Mouse (Mus musculus) thymus, adult 2 months (tissue): ENCODE measurements around the gene Rin1.
A peak's percentile ranks its signal among the peaks of the same experiment; 100 is the strongest.

Experiments
- CTCF ChIP-seq: fragments of 200-500 bp; IDR thresholded peaks from 2 replicates; pipeline ENCODE4 v1.5.1; 2012; ENCODE audit warnings: mild to moderate bottlenecking, control low read depth, low read length, moderate library complexity, borderline replicate concordance; ENCODE audit not compliant: control insufficient read depth, poor library complexity, insufficient read depth; ENCODE audit errors: extremely low read depth
- POLR2A ChIP-seq: fragments of 200-500 bp; IDR thresholded peaks from 2 replicates; pipeline ENCODE4 v1.6.1; 2012; ENCODE audit warnings: mild to moderate bottlenecking, low read length, control low read depth, moderate library complexity; ENCODE audit not compliant: control insufficient read depth, poor library complexity, insufficient read depth; ENCODE audit errors: extremely low read depth

GRCm38 (mm10) chr19:5087884-5088728, 37.8 kb downstream of the Rin1 start, which contains the start of gene Yif1a:
- TF ChIP-seq POLR2A (peak; percentile 67; the same call in 1 of the 2 replicates), CTCF (peak; percentile 28; the same call in 1 of the 2 replicates)
